Mouse (Mus musculus): ENCODE measurements around the gene Kdm1b.

GRCm38 (mm10) chr13:47040061-47040460 is 3.2 kb upstream of the Kdm1b start:
- TF ChIP-seq CTCF (IDR thresholded peaks at IDR 0.05; ENCODE audit: borderline replicate concordance, extremely low read depth, insufficient read depth, insufficient read length) (no peak), POLR2A (IDR thresholded peaks at IDR 0.05; ENCODE audit: borderline replicate concordance, extremely low read depth, insufficient read depth, insufficient read length, poor library complexity, severe bottlenecking) (no peak)
